Mouse (Mus musculus): ENCODE measurements around the gene Derl3.

- TF ChIP-seq SIN3A (IDR thresholded peaks at IDR 0.05; ENCODE audit: low read length) (no peak), KAT2A (IDR thresholded peaks at IDR 0.05; ENCODE audit: insufficient replicate concordance, low read length) (no peak), USF1 (IDR thresholded peaks at IDR 0.05; ENCODE audit: low read depth, low read length) (no peak), MAX (IDR thresholded peaks at IDR 0.05; ENCODE audit: low read length) (no peak)
Observed at GRCm38 (mm10) chr10:75856976-75857375, 36.2 kb upstream of the Derl3 start.

All from CH12.LX (cell line).